Mouse (Mus musculus): ENCODE measurements around the gene Ppp1r3g. TPM values are rescaled to one million over a fixed set of nuclear protein-coding genes. Genes with fewer than 3 reads are reported as not detected.

The Ppp1r3g gene
- polyA plus RNA-seq, 1 experiment from 2014 or later = 1.0 TPM

DNA sequence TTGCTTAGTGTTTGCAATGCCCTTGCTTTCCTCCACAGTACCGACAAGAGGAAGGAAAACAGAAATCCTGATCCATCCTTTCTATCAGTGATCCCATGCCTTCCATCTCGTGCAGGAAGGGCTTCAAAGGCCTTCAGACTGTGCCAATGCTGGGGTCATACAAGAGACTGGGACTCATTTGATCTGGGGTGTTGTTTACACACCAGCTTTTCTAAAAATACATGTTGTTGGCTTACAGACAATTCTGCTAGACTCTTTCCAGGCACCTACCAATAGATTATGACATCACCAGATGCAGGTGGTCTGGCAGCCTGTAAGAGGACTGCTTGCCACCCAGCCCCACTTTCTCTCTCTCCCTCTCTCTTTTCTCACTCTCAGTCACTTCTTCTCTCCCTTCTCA lies 51.3 kb downstream of the Ppp1r3g start:
- Histone ChIP-seq H3K9me3 (ENCODE audit: control insufficient read depth, low read length) (no peaks in the 10 kb centered on the region), H3K4me1 (replicated peaks; ENCODE audit: control insufficient read depth, insufficient read depth, low read length) (no peaks in the 10 kb centered on the region), H3K9ac (ENCODE audit: low read depth, low read length) (no peak overlapping the region), H3K4me2 (no peak overlapping the region), H3K36me3 (ENCODE audit: control insufficient read depth, insufficient read depth, low read length) (no peaks in the 10 kb centered on the region), H3K27me3 (replicated peaks; ENCODE audit: control insufficient read depth, insufficient read depth, low read length) (no peaks in the 10 kb centered on the region), H3K4me3 (ENCODE audit: low read depth, low read length) (no peak overlapping the region), H3K27ac (ENCODE audit: low read depth, low read length) (no peak overlapping the region)
- 57% methylated on average over 2 of the region's 2 CpGs for WGBS
- no peak for DNase-seq (ENCODE audit: low spot score)
- ATAC-seq (replicated peaks; ENCODE audit: low FRiP score) = no peak

DNA sequence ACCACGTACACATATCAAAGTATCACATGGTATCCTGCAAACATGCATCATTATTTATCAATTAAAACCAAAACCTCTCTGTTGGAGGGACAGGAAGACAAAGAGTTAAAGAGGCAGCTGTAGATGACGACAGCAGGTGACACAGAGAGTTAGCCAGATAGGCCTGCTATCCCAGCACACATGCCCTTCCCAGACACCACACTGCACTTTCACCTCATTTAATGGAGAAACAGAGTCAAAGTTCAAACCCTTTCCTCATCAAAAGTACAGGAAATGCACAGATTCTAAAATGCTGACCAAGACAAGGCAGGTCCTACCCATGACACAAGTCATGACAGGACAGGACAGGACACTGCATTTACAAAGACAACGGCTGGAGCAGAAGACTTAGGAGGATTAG lies 57.0 kb downstream of the Ppp1r3g start:
- H3K27ac ChIP-seq (ENCODE audit: low read depth, low read length) = no peak overlapping the region
- 0 out of 2 replicates have a peak, but pooled peaks cover 3% of the 10 kb centered on the region for H3K4me1 ChIP-seq (replicated peaks; ENCODE audit: control insufficient read depth, insufficient read depth, low read length)
- ATAC-seq (replicated peaks; ENCODE audit: low FRiP score) (peak; percentile 41; the same call in 1 of the 2 replicates), DNase-seq (ENCODE audit: low spot score) (no peak)
- H3K4me2 ChIP-seq = no peak overlapping the region
- 58% methylated on average over 3 of the region's 3 CpGs for WGBS
- H3K36me3 ChIP-seq (ENCODE audit: control insufficient read depth, insufficient read depth, low read length) = no peaks in the 10 kb centered on the region
- H3K27me3 ChIP-seq (replicated peaks; ENCODE audit: control insufficient read depth, insufficient read depth, low read length) = no peaks in the 10 kb centered on the region
- H3K4me3 ChIP-seq (ENCODE audit: low read depth, low read length) = no peak overlapping the region
- no peak overlapping the region for H3K9ac ChIP-seq (ENCODE audit: low read depth, low read length)
- no peaks in the 10 kb centered on the region for H3K9me3 ChIP-seq (ENCODE audit: control insufficient read depth, low read length)

DNA sequence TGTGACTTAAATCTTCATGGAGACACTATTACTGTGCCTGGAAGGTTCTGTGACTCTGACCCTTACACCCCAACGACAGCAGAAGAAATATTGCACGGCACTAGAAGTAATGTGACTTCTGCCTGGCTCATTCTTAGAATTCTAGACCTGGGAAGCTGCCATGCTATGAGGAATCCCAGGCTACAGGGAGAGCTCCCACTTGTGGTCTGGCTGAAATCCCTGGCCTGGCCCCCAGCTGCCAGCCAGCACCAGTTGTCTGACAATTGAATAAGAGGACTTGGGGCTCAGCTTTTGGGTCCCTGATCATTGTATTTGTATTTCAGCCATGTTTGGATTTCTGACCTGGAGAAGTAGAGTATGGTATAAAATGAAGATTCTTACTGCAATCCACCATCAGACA lies 59.4 kb downstream of the Ppp1r3g start:
- 0 out of 2 replicates have a peak, but pooled peaks cover 3% of the 10 kb centered on the region for H3K4me1 ChIP-seq (replicated peaks; ENCODE audit: control insufficient read depth, insufficient read depth, low read length)
- no peaks in the 10 kb centered on the region for H3K27me3 ChIP-seq (replicated peaks; ENCODE audit: control insufficient read depth, insufficient read depth, low read length)
- ATAC-seq (replicated peaks; ENCODE audit: low FRiP score) (no peak), DNase-seq (ENCODE audit: low spot score) (no peak)
- H3K4me2 ChIP-seq = no peak overlapping the region
- no peak overlapping the region for H3K27ac ChIP-seq (ENCODE audit: low read depth, low read length)
- no peaks in the 10 kb centered on the region for H3K36me3 ChIP-seq (ENCODE audit: control insufficient read depth, insufficient read depth, low read length)
- no peak overlapping the region for H3K4me3 ChIP-seq (ENCODE audit: low read depth, low read length)
- H3K9me3 ChIP-seq (ENCODE audit: control insufficient read depth, low read length) = no peaks in the 10 kb centered on the region
- H3K9ac ChIP-seq (ENCODE audit: low read depth, low read length) = no peak overlapping the region
- 66% methylated on average over 2 of the region's 2 CpGs for WGBS

DNA sequence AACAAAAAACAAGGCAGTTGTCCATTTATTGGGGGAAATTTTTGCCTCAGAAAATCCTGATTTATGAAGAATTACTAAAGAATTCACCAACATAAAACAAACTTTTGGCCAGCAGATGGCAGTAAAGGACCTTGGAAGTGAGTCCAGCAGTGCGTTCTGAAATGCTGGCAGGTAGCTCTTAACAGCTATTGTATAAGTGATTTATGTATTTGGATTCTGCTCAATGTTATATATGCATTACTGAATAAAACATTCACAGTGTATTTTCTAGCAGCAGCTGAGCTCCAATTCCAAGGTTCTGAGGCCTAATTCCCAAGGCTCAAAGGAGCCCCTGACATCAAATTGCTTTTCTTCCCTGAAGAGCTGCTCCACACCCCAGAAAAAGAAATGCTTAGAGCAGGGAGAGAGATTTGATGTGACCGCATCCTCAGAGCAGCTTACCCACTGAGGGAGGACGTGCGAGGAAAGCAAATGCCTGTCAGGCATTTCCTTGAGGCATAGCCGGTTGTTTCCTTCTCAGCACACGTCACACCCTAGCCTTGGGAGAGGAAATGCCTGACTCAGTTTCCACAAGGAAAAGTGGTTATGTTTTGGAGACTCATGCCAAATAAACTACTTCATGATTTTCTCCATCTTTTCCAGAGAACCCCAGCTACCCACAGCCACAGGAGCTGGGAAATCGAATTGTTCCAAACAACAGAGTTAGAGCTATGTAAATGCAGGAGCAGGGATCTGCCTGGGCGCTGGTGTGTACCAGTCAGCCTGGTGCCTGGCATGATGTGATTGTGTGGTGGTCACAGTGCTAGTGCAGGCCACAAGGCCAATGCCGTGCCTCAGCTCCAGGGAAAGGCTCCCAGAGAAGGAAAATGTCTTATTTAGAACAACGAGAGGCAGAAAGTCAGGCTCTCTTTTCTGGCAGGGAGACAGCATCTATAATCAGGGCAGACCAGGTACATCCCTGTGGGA lies 61.0 kb downstream of the Ppp1r3g start:
- DNase-seq (ENCODE audit: low spot score) (no peak), ATAC-seq (replicated peaks; ENCODE audit: low FRiP score) (no peak)
- no peak overlapping the region for H3K9ac ChIP-seq (ENCODE audit: low read depth, low read length)
- H3K9me3 ChIP-seq (ENCODE audit: control insufficient read depth, low read length) = no peaks in the 10 kb centered on the region
- no peak overlapping the region for H3K4me2 ChIP-seq
- WGBS = 69% methylated on average over 10 of the region's 10 CpGs
- no peaks in the 10 kb centered on the region for H3K36me3 ChIP-seq (ENCODE audit: control insufficient read depth, insufficient read depth, low read length)
- no peak overlapping the region for H3K27ac ChIP-seq (ENCODE audit: low read depth, low read length)
- 0 out of 2 replicates have a peak, but pooled peaks cover 3% of the 10 kb centered on the region for H3K4me1 ChIP-seq (replicated peaks; ENCODE audit: control insufficient read depth, insufficient read depth, low read length)
- no peaks in the 10 kb centered on the region for H3K27me3 ChIP-seq (replicated peaks; ENCODE audit: control insufficient read depth, insufficient read depth, low read length)
- H3K4me3 ChIP-seq (ENCODE audit: low read depth, low read length) = no peak overlapping the region

Other genes with a start within 250 kb of the Ppp1r3g start
- gene Rpp40, start 52.5 kb upstream of the Ppp1r3g start, polyA plus RNA-seq (2014; fragmentation: Nextera tagmentation; extraction: Ambion mirVana) = 22.8 and 26.3 TPM in 2 replicates
- gene Fars2, start 158.6 kb downstream of the Ppp1r3g start, polyA plus RNA-seq (2014; fragmentation: Nextera tagmentation; extraction: Ambion mirVana) = 27.7 and 31.0 TPM in 2 replicates
- gene Lyrm4, start 158.7 kb downstream of the Ppp1r3g start, polyA plus RNA-seq (2014; fragmentation: Nextera tagmentation; extraction: Ambion mirVana) = 40.2 and 41.7 TPM in 2 replicates